Mouse (Mus musculus) right cerebral cortex, adult 18-20 months (tissue): ENCODE results near the gene Gabrb1.
A peak's percentile ranks its signal among the peaks of the same experiment; 100 is the strongest.

ENCODE experiments used
- DNase-seq: peaks from one replicate; pipeline ENCODE4 v3.0.0; 2022; ENCODE audit warnings: mixed read lengths

The Gabrb1 gene

GRCm38 (mm10) chr5:71830342-71830741 is 172.4 kb downstream of the Gabrb1 start:
- no peak for DNase-seq

DNA sequence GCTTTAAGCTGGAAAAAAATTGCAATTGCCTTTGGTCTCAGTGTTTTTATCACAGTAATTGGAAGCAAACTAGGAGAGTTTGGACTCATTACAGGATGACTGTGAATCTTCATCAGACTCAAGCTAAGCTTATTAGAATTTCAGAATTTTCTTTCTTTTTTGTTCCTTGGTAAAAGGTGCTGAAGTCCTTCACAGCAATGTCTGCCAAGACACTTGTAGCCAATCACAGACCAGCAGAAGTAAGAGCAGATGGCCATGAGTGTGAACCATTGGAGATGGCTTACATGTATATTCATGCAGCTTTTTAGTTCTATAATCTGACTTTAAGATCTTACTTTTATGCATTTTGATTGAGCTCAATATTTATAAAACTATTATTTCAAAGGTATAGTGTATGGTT is 184.3 kb downstream of the Gabrb1 start:
- peak; percentile 24 for DNase-seq

DNA sequence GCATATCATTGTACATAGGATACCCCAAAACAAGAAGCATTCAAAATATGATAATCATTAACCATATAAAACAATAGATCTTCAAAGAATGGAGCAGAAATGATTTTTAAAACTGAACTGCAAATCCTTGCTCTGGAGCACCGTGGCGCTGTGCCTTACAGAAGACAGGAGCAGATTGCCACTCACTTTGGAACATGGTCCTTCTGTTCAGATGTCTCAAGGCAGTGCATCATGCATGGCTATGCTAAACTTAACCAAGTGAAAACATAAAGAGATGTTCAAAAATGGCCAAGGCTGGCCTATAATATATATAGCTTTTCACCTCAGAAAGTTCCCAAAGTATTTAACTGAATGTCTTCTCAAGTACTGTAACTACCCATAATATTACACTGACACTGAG is 240.3 kb downstream of the Gabrb1 start:
- peak; percentile 8 for DNase-seq

- DNase-seq: no peak
Observed at GRCm38 (mm10) chr5:71903399-71903798, 245.5 kb downstream of the Gabrb1 start.

DNA sequence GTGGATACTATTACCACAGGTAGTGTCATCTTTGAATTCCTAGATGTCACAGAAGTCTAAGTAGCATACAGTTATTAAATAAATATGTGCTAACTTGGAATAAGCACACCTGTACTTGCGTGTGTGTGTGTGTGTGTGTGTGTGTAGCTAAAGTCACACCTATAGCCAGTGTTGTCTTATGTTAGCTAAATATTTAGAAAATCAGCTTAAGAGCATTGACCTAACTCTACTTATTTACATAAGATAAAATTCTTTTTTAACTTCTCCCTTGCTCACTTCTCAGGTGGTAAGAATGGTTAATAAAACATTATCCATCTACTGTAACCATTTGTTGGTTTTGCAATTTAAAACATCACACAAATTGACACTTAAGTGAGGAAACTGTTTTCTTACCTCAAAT is 256.1 kb downstream of the Gabrb1 start:
- DNase-seq: no peak

- DNase-seq: peak; percentile 28
Observed at GRCm38 (mm10) chr5:71915711-71916110, 257.8 kb downstream of the Gabrb1 start.

DNA sequence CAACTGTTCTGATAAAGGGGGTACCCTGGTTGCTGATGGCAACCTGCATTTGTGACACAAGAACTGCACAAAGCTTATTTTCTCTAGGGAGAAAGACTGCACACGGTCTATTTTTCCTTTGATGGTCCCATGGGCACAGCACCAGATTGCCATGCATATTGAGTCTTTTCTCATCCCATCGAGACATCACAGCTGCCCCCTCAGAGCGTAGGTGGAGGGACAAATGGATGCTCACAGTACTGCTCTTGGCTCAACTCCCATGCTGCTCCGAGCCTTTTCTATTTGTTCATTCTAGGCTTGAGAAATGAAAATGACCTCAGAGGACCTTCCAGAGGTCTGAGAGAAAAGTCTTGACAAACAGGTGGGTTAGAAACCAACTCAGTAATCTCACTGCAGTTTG is 259.3 kb downstream of the Gabrb1 start:
- peak; percentile 89 for DNase-seq

DNA sequence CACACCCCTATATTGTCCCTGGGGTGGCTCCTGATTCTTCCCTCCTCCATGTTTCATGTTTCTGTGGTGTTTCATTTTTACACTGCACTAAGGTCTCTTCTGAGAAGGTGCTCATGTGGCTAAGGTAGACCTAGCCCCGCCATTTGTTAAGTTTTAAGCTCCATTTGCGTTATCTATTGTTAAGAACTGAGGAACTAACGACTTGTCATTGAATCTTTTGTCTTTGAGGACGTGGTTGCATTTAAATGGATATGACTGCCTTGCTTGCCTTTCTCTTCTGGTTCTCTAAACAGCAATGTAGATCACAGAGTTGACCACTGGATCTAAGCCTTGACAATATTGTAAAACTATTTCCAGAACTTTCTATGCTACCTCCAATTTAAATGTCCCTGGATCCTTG is 265.7 kb downstream of the Gabrb1 start:
- DNase-seq: no peak

DNA sequence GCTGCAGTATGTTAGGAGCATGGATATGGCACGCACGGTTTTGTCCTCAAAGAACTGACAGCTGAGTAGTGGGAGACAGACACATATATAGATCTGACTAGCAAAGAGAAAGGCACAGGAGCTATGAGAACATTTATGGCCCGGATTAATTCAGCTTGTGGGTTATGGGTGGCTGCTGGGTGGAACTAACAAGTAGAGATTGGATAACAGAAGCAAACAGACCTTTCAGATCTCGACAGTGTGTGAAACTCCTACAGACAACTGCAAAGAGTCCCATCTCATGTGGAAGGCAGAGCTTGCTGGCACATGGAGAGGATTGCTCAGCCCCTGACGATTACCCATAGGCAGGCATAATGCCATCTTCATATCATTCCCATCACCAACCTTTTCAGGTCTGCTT is 268.4 kb downstream of the Gabrb1 start:
- peak; percentile 24 for DNase-seq

GRCm38 (mm10) chr5:71930036-71930435 is 272.1 kb downstream of the Gabrb1 start:
- no peak for DNase-seq

DNA sequence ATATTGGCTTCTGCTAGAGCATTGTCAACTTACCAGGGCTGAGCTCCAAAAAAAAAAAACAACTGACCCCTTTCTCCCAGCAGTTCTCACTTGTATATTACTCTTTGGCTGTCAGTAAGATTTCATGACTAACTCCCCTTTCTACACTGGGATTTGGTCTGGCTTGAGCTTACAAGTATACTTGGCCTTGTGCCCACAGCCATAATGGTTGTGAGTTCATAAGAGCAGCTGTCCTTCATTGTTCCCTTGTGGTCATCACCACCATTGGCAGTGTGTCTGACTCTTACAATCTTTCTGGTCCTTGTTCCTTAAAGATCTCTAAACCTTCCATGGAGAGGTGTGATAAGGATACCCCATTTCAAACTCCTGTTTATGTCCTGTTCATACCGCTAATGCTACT is 293.5 kb downstream of the Gabrb1 start:
- no peak for DNase-seq

GRCm38 (mm10) chr5:71955070-71955685 is 297.3 kb downstream of the Gabrb1 start:
- no peak for DNase-seq

- DNase-seq: no peak
Observed at GRCm38 (mm10) chr5:71964876-71965432, 307.0 kb downstream of the Gabrb1 start.

DNA sequence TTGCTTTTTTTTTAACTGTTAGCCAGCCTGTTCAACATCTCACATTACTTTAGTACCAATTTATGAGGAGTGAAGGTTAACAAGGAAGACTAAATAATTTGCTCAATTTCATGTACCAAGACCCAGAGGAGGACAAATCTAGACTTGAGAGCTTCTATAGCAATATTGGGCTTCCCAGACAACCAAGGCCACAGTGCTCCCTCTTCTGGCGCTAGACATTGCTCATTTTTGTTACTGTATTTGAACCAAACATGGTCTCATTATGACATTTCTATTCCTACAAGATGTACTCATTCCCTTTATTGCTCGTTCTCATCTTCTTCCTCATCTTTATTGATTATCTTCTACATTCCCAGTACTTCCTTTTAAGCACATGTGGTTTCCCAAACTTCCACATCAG is 307.6 kb downstream of the Gabrb1 start:
- no peak for DNase-seq

GRCm38 (mm10) chr5:71970140-71970800 is 312.4 kb downstream of the Gabrb1 start:
- DNase-seq: peak; percentile 66

DNA sequence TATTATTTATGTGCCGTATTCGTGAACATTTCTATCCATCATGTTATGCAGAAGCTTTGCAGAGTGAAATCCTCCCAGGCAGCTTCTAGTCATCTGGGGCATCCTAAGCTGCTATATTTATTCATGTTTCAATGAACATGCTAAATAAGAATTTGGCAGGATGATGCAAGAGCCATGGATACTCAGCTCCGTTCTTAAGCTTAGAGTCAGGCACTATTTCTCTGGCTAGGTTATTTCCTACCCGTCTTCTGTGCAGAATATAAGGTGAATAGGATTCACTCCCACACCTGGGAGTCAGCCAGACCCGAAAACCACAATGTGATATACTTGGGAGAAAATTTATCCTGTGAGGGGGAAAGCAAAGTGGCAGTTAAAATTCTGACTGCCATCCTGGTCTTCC is 314.9 kb downstream of the Gabrb1 start:
- DNase-seq: peak; percentile 46

- no peak for DNase-seq
Observed at GRCm38 (mm10) chr5:71976133-71976532, 318.2 kb downstream of the Gabrb1 start.

DNA sequence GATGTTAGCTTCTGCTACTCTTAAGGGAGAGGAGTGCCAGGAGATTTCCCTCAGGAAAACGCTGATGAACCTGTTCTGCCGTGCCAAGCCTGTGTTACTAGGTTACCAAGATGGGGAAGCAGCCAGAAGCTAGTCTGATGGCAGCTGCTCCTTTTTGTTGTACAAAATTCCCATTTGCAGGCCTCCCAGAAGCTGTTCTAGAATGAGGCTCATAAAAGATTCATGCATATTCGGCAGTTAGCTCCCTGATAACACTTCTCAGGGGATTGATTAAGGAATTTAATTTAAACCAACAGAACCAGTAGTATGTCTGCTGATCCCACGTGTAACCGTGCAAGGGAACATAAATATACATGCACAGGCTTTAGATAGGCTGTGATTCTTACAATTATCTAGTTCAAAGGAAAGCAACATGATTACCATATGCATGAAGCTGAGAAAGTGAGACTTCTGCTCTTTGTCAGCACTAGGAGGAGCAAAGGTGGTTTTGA is 318.7 kb downstream of the Gabrb1 start:
- DNase-seq: peak; percentile 75

DNA sequence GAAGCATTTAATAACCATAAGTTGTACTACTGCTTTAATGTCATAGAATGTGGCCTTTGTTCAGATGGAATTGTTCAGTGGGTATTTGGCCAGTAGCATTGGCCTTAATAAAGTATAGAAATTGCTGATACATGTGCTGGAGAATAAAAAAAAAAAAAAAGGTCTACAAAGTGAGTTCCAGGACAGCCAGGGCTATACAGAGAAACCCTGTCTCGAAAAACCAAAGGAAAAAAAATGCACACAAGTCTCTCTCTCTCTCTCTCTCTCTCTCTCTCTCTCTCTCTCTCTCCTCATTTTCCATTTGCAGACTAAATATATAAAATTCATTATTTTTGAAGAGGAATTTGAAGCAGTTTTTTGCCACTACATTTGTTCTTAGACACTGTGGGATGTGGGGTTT is 328.6 kb downstream of the Gabrb1 start:
- no peak for DNase-seq

- DNase-seq: peak; percentile 63
Observed at GRCm38 (mm10) chr5:71986983-71987398, 329.1 kb downstream of the Gabrb1 start.

- DNase-seq: no peak
Observed at GRCm38 (mm10) chr5:71999466-71999865, 341.6 kb downstream of the Gabrb1 start.

DNA sequence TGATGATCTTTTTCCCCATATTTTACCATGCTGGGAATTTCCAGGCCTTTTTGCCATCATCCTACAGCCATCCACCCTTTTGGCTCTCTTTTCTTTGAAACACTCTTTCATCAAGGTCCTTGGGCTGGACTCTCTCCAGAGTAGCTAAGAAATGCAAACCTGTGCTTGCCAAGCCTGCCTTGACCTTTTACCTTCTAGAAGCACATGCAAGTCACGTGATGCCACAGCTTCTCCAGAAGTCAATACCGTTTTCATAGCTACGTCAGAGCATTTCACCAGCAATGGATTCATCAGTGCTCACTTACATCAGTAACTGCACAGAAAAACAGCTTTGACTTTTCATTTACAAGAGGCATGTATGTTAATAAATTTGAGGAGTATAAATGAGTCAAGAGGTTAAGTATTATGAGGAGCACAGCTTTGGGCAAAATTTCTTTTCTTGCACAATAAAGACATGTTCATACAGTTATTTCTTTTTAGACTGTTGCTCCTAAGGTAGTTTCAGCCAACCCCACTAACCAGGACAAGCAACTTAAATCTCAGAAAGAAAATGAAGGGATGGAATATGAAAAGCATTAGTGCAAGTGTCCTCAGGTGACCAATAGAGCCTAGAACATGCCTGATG is 346.0 kb downstream of the Gabrb1 start:
- no peak for DNase-seq

DNA sequence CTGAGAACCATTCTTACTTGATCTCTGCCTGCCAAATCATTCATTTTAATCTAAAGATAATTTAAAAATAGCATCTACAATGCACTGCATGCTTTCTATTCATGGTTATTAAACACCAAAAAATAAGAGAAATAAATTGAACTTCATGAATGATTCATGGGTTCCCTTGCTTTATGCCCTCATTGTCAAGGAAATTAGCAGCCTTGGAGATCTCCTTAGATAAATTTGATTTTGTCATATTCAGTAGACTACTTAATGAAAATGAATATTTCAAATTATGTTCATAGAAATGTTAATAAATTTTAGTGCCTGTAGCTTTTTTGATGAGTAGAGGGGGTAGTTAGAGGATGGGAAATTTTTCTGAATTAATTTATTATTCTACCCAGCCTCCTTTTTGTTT is 379.0 kb downstream of the Gabrb1 start:
- DNase-seq: no peak
